Mouse (Mus musculus) neural tube, embryonic 14.5 days (tissue): ENCODE results near the gene Spata21. TPM values are rescaled to one million over a fixed set of nuclear protein-coding genes. Genes with fewer than 3 reads are reported as not detected.
A peak's percentile ranks its signal among the peaks of the same experiment; 100 is the strongest.

Experiments
- ATAC-seq: fragments of 200-750 bp; cut with Nextera tagmentation; 2 replicates; pipeline ENCODE4 v1.8.0; 2017; ENCODE audit warnings: low read depth, mild to moderate bottlenecking, moderate TSS enrichment, moderate library complexity
- H3K27ac ChIP-seq: fragments of 300-500 bp; sonication (generic); 2 replicates; pipeline ENCODE4 v1.5.1; 2014; ENCODE audit warnings: low read depth, mild to moderate bottlenecking, control low read depth, low read length, moderate library complexity, mixed read lengths
- H3K27me3 ChIP-seq: fragments of 300-500 bp; sonication (generic); 2 replicates; pipeline ENCODE4 v1.6.1; 2014; ENCODE audit warnings: low read length; ENCODE audit not compliant: control insufficient read depth, insufficient read depth
- H3K36me3 ChIP-seq: fragments of 300-500 bp; sonication (generic); 2 replicates; pipeline ENCODE4 v1.6.1; 2014; ENCODE audit warnings: low read length, mixed read lengths; ENCODE audit not compliant: control insufficient read depth, insufficient read depth
- H3K4me1 ChIP-seq: fragments of 300-500 bp; sonication (generic); 2 replicates; pipeline ENCODE4 v1.6.1; 2014; ENCODE audit warnings: low read length; ENCODE audit not compliant: control insufficient read depth, insufficient read depth
- H3K4me2 ChIP-seq: fragments of 300-500 bp; sonication (generic); 2 replicates; pipeline ENCODE4 v1.6.1; 2014; ENCODE audit warnings: mild to moderate bottlenecking, low read depth, low read length, control low read depth
- H3K4me3 ChIP-seq: fragments of 300-500 bp; sonication (generic); 2 replicates; pipeline ENCODE4 v1.5.1; 2014; ENCODE audit warnings: low read depth, low read length, control low read depth, mixed read lengths
- H3K9ac ChIP-seq: fragments of 300-500 bp; sonication (generic); replicated peaks from 2 replicates; pipeline ENCODE4 v1.6.1; 2014; ENCODE audit warnings: low read depth, mild to moderate bottlenecking, control low read depth, low read length, mixed read lengths
- H3K9me3 ChIP-seq: fragments of 300-500 bp; sonication (generic); 2 replicates; pipeline ENCODE4 v1.6.1; 2016; ENCODE audit warnings: low read length; ENCODE audit not compliant: control insufficient read depth
- WGBS: fragments of 180-500 bp; shearing (Covaris S2); extraction: QIAGEN DNeasy Blood & Tissue Kit; methylation state at CpG from one replicate; pipeline ENCODE4 v1.1.7; 2014; 5-methylcytosine and 5-hydroxymethylcytosine counted together
- polyA plus RNA-seq: library from polyadenylated mRNA; unstranded; fragments of >200 nt; fragmentation: Nextera tagmentation; extraction: Ambion mirVana; gene quantifications from 2 replicates; pipeline ENCODE4 v1.2.1, GENCODE M21; 2014

The Spata21 gene
- 0.50 and 0.79 TPM in 2 replicates for polyA plus RNA-seq

DNA sequence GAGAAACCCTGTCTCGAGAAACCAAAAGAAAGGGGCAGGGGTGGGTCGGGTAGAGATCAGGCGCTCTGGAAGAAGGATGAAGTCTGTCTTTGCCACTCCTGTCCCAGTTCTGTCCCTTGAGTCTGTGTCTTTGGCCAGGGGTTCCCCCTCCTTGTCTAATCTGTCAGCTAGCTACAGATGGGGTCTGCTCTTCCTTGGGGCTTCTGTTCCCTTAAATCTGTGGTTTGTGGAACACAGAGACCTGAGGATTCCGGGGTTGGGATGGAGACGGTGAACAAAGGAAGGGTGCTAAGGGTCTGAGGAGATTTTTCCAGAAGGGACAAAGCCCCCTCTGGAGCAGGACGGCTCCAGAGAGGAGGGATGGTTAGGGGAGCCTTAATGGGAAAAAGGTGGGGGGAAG lies at the start of gene Spata21:
TSS of gene Spata21 (plus strand) at position 301 of the 400 bp plus-strand sequence.
- 80% methylated on average over 6 of the region's 6 CpGs for WGBS
- H3K4me1 ChIP-seq: no peaks in the 10 kb centered on the region
- no peak for ATAC-seq
- H3K9ac ChIP-seq: no peak within 1 kb of the TSS
- no peak within 1 kb of the TSS for H3K27ac ChIP-seq
- no peak within 1 kb of the TSS for H3K4me2 ChIP-seq
- H3K27me3 ChIP-seq: no peaks in the 10 kb centered on the region
- no peaks in the 10 kb centered on the region for H3K9me3 ChIP-seq
- H3K36me3 ChIP-seq: no peaks in the 10 kb centered on the region
- no peak within 1 kb of the TSS for H3K4me3 ChIP-seq

DNA sequence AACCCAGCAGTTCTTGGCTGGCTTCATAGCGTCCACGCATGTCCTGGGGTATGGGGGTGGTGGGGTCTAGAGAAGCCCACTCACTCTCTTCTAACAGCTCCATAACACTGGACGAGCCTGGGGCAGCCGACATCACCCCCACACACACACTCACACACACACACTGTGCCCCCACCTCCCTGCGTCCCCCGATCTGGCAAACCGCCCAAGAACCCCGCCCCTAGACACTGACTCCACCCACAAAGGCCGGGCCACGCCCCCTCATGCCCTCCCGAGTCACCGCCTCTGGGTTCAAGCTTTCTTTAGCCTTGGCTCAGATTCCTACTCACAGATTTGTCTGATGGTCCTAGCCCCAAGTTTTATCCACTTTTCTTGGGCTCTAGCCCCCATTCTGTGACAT lies 47.0 kb upstream of the Spata21 start:
- Histone ChIP-seq H3K4me1 (no peaks in the 10 kb centered on the region), H3K27ac (no peak overlapping the region), H3K27me3 (no peaks in the 10 kb centered on the region), H3K36me3 (peaks cover 3% of the 10 kb centered on the region; the same call in 1 of the 2 replicates), H3K9me3 (no peaks in the 10 kb centered on the region), H3K4me3 (no peak overlapping the region), H3K9ac (no peak overlapping the region), H3K4me2 (no peak overlapping the region)
- 53% methylated on average over 12 of the region's 12 CpGs for WGBS
- no peak for ATAC-seq

- no peak overlapping the region for H3K27ac ChIP-seq
- 16% methylated on average over 8 of the region's 8 CpGs for WGBS
- ATAC-seq: peak; percentile 42; the same call in 1 of the 2 replicates
- no peak overlapping the region for H3K4me3 ChIP-seq
- no peak overlapping the region for H3K4me2 ChIP-seq
- H3K36me3 ChIP-seq: peaks cover 3% of the 10 kb centered on the region
- H3K9ac ChIP-seq: no peak overlapping the region
- no peaks in the 10 kb centered on the region for H3K27me3 ChIP-seq
- no peaks in the 10 kb centered on the region for H3K9me3 ChIP-seq
- peaks cover 20% of the 10 kb centered on the region for H3K4me1 ChIP-seq
These were observed 43.3 kb upstream of the Spata21 start for GRCm38 (mm10) chr4:141044816-141045215.

DNA sequence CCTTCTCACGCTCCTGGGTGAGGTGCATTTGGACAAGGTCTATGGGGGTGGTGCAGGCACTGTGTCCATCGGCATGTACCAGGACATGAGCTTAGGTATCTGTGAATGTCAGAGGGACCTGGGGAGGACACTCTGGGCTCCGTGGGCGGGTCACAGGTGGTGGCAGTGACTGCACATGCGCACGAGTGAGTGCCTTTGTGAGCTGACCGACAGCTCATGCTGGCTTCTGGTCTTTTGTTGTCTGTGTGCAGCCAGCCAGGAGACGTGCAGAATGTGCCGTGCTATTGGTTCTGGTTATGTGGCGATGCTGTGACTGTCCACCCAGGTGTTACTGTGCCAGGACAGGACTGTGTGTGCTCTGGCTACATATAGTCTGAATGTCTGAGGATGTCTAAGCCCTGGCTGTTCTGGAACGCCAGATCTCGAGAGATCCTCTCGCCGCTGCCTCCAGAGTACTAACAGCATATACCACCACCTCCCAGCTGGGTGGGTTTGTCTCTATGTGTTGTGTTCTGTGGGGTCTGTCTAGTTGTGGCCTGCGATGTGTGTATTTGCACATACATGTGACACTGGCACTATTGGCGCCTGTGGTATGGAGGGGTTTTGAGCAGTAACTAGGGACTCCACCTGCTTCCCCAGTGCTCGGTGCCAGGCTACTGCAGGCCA lies 39.2 kb upstream of the Spata21 start:
- Histone ChIP-seq H3K9me3 (no peaks in the 10 kb centered on the region), H3K9ac (no peak overlapping the region; the same call in 1 of the 2 replicates), H3K36me3 (peaks cover 3% of the 10 kb centered on the region; the same call in 1 of the 2 replicates), H3K4me1 (peaks cover 32% of the 10 kb centered on the region), H3K4me2 (peak overlapping the region; percentile 14; the same call in 1 of the 2 replicates), H3K27me3 (no peaks in the 10 kb centered on the region), H3K4me3 (no peak overlapping the region), H3K27ac (peak overlapping the region; percentile 87)
- ATAC-seq: peak; percentile 31
- whole genome bisulfite sequencing: 28% methylated on average over 17 of the region's 17 CpGs

DNA sequence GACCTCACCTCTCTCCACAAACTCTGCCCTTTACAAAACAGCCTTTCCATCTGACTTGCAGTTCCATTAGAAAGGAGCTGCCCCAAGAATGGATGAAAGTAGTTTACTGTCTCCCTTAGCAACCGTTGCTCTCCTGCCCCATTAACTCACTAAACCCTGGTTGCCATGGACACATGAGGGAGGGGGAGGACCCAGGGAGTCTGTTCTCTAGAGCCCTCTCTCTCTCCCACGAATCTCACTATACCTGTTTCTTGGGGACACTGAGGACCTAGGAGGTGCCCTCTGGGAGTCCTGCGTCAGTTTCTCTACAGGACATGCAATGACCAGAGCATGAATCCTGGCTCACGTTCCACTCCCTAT lies 38.7 kb upstream of the Spata21 start:
- Histone ChIP-seq H3K4me3 (no peak overlapping the region), H3K27me3 (no peaks in the 10 kb centered on the region), H3K9ac (no peak overlapping the region; the same call in none of the 2 replicates), H3K27ac (peak overlapping the region; percentile 87), H3K4me2 (peak overlapping the region; percentile 14; the same call in 1 of the 2 replicates), H3K36me3 (peaks cover 3% of the 10 kb centered on the region; the same call in 1 of the 2 replicates), H3K4me1 (peaks cover 34% of the 10 kb centered on the region), H3K9me3 (no peaks in the 10 kb centered on the region)
- WGBS: 10% methylated on average over 4 of the region's 4 CpGs
- ATAC-seq: peak; percentile 62

GRCm38 (mm10) chr4:141052442-141052841 lies 35.7 kb upstream of the Spata21 start:
- 0 out of 2 replicates have a peak overlapping the region, but pooled peaks have one; percentile 48 for H3K27ac ChIP-seq
- H3K36me3 ChIP-seq: no peaks in the 10 kb centered on the region; the same call in 1 of the 2 replicates
- ATAC-seq: no peak
- H3K4me3 ChIP-seq: no peak overlapping the region
- H3K9ac ChIP-seq: no peak overlapping the region
- 87% methylated on average over 12 of the region's 12 CpGs for WGBS
- no peaks in the 10 kb centered on the region for H3K27me3 ChIP-seq
- H3K4me1 ChIP-seq: peaks cover 34% of the 10 kb centered on the region
- H3K4me2 ChIP-seq: no peak overlapping the region
- H3K9me3 ChIP-seq: no peaks in the 10 kb centered on the region

DNA sequence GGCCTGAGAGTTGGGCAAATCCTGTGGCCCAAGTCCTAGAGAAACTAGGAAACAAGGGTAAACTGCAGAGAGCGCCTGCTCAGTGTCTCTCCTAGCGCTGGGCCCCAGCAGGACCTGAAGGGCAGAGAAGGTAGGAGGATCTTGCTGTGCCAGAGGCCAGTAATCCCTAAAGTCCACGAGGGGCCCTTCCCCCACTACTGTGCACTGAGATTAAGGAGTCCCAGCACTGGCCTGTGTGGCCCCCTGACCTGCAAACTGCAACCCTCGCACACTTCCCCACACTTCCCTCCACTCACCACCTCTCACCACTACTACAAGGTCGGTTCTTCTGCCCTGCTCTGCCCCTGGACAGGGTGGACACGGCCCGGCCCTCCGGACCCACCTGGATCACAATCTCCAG lies 35.0 kb upstream of the Spata21 start:
- Histone ChIP-seq H3K4me3 (no peak overlapping the region), H3K4me1 (peaks cover 32% of the 10 kb centered on the region), H3K27me3 (no peaks in the 10 kb centered on the region), H3K36me3 (no peaks in the 10 kb centered on the region; the same call in 1 of the 2 replicates), H3K4me2 (0 out of 2 replicates have a peak overlapping the region, but pooled peaks have one; percentile 12), H3K9me3 (no peaks in the 10 kb centered on the region), H3K9ac (0 out of 2 replicates have a peak overlapping the region, but pooled peaks have one; percentile 16), H3K27ac (peak overlapping the region; percentile 78)
- WGBS: 58% methylated on average over 7 of the region's 8 CpGs
- ATAC-seq: no peak

DNA sequence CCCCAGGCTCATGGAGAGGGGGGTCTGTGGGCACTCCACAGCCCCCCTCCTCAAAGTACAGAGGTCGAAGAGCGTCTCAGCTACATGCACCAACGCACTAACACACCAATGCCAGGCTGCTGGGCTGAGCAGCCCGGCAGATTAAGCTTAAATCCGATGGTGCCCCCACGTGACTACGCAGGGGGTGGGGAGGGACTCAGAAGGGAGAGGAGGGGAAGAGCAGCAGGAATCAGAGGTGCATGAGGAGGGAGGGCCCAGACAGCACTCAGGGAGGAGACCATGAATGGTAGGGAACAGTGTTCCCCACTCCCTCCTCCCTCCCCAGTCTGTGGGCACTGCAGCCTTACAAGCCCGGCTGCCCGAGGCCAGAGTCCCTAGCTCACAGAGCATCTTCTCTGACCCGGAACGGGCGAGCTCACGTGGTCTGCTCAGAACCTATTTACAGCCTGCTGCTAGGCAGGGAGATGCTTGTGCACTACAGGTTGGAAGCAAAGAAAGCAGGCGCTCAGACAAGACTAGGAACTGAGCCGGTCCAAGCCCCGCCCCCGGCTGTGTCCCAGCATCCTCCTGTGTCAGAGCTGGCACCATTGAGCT lies 34.5 kb upstream of the Spata21 start:
- peak; percentile 53 for ATAC-seq
- Histone ChIP-seq H3K27ac (peak overlapping the region; percentile 78), H3K9ac (0 out of 2 replicates have a peak overlapping the region, but pooled peaks have one; percentile 16), H3K4me3 (no peak overlapping the region), H3K27me3 (no peaks in the 10 kb centered on the region), H3K4me2 (peak overlapping the region; percentile 12; the same call in 1 of the 2 replicates), H3K36me3 (no peaks in the 10 kb centered on the region; the same call in 1 of the 2 replicates), H3K9me3 (no peaks in the 10 kb centered on the region), H3K4me1 (peaks cover 26% of the 10 kb centered on the region)
- WGBS: 29% methylated on average over 15 of the region's 17 CpGs

DNA sequence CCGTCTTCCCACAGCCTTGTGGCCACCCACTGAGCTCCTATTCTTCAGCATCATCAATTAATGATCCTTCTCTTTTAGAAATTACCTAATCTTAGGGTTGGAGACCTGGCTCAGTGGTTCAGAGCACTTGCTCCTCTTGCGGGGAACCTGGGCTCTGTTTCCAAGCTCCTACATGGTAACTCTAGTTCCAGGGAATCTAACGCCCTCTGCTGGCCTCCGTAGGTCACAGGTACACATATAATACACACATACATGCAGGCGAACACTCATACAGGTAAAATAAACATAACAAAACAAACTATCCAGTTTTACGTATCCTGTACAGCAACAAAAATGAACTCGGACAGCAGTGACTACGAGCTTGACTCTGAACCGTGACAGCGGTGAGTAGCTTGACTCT lies 31.2 kb upstream of the Spata21 start:
- 96% methylated on average over 10 of the region's 10 CpGs for WGBS
- H3K27ac ChIP-seq: no peak overlapping the region
- H3K36me3 ChIP-seq: no peaks in the 10 kb centered on the region; the same call in 1 of the 2 replicates
- H3K9me3 ChIP-seq: no peaks in the 10 kb centered on the region
- H3K9ac ChIP-seq: no peak overlapping the region
- no peak overlapping the region for H3K4me3 ChIP-seq
- H3K4me2 ChIP-seq: no peak overlapping the region
- no peak for ATAC-seq
- no peaks in the 10 kb centered on the region for H3K27me3 ChIP-seq
- H3K4me1 ChIP-seq: peaks cover 17% of the 10 kb centered on the region
